Mouse (Mus musculus): ENCODE measurements around the gene Arl3. TPM values are rescaled to one million over a fixed set of nuclear protein-coding genes. Genes with fewer than 3 reads are reported as not detected.

The Arl3 gene
- total and polyA plus RNA-seq, 3 experiments: 24.1 to 46.5 (median 45.3) TPM

DNA sequence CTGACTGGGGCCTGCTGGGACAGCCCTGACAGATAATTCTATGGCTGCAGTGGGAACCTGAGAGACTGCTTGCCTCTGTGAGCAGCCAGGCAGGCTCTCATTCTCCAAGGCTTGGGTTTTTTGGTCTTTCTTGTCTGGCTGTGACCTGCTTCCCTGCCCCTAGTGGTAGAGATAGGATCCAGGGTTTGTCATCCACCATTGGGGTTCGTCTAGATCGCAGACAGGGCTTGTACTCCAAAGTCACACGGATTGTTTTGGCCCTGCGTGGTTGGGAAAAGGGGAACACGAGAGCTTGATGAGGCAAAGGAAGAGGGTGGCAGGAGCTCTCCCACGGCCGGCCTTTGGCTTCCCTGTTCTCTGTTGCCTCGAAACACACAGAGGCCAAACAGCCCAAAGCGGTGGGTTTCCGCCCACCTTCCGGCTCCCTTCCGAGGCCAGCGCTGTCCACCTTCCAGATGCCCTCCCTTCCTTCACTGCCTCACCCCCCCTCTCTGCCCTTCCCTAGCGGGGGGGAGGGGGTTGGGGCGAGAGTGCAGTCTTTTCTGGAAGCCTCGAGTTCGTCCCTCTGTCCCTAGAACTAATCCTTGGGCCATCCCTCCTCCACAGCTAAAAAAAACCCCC, 90.0 kb downstream of the Arl3 start:
- Histone ChIP-seq H3K9me3 (replicated peaks; ENCODE audit: low read length) (no peaks in the 10 kb centered on the region), H3K9ac (ENCODE audit: insufficient read depth, low read depth) (no peak overlapping the region), H3K79me2 (replicated peaks; ENCODE audit: control insufficient read depth, extremely low read depth, insufficient read depth, poor library complexity, severe bottlenecking) (no peaks in the 10 kb centered on the region), H3K4me2 (ENCODE audit: insufficient read depth, low read depth, poor library complexity, severe bottlenecking) (no peak overlapping the region), H3K4me1 (ENCODE audit: control insufficient read depth in 1 of 2, insufficient read depth in 2 of 2) (peaks cover 15 to 59% of the 10 kb centered on the region in 2 experiments), H3K27ac (ENCODE audit: insufficient read depth, low read depth) (no peak overlapping the region), H3K36me3 (replicated peaks in 1 of 2; ENCODE audit: control insufficient read depth in 1 of 2, insufficient read depth in 1 of 2, low read length in 1 of 2) (peaks cover 18 to 67% of the 10 kb centered on the region in 2 experiments), H3K27me3 (replicated peaks) (no peaks in the 10 kb centered on the region), H3K4me3 (replicated peaks in 1 of 3; ENCODE audit: low read depth in 2 of 3, low read length in 2 of 3, poor library complexity in 1 of 3) (no peak overlapping the region)
- no peak for DNase-seq (ENCODE audit: extremely low read depth)
- TF ChIP-seq POLR2A (IDR thresholded peaks at IDR 0.05; ENCODE audit: low read depth, low read length) (no peak), CTCF (conservative IDR thresholded peaks at IDR 0.05 in 1 of 2, IDR thresholded peaks at IDR 0.05 in 1 of 2; ENCODE audit: low read depth in 2 of 2, low read length in 2 of 2) (peak in 1 of 2 experiments; percentile 33; a peak in 2 of 4 replicates)
- in situ Hi-C loops (cut with MboI; ENCODE audit: low pct_ligation_motif_present, low pct_unique_long_range_greater_than_20kb, low sequenced_read_pairs) (no loop called here), dilution Hi-C loops (cut with MboI; ENCODE audit: extremely low pct_ligation_motif_present, extremely low pct_unique_long_range_greater_than_20kb, low sequenced_read_pairs) (no loop called here)

DNA sequence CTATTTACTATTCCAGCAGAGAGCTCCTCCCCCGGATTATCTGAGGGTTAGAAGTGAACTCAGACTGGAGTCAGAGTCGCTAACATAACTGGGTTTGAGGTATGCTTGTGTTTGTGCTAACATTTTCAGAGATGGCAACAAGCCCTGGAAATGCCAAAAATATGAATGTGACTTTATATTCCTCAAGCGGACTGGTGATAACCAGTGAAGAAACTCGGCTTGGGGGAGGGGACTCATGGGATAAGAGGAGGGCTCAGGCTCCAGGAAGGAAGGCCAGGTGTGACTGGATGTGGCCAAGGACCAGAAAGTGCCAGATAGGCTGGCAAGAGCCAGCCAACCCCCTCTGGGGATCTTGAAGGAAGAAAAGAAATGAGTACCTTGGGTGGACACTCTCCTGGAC, 91.2 kb downstream of the Arl3 start:
- TF ChIP-seq MAZ (IDR thresholded peaks at IDR 0.05; ENCODE audit: low read depth, low read length): no peak
- TF ChIP-seq MYC (IDR thresholded peaks at IDR 0.05; ENCODE audit: low read depth, low read length): no peak
- TF ChIP-seq HCFC1 (IDR thresholded peaks at IDR 0.05; ENCODE audit: low read depth, low read length): no peak
- TF ChIP-seq USF2 (conservative IDR thresholded peaks at IDR 0.05; ENCODE audit: low read depth, low read length): no peak
- TF ChIP-seq SMC3 (IDR thresholded peaks at IDR 0.05; ENCODE audit: low read depth, low read length): no peak
- no peak for TF ChIP-seq SIN3A (IDR thresholded peaks at IDR 0.05; ENCODE audit: low read length)
- TF ChIP-seq ETS1 (conservative IDR thresholded peaks at IDR 0.05; ENCODE audit: low read depth, low read length): no peak
- no peak for TF ChIP-seq MEF2A (IDR thresholded peaks at IDR 0.05; ENCODE audit: borderline replicate concordance, low read depth, low read length)
- no peak for TF ChIP-seq MXI1 (IDR thresholded peaks at IDR 0.05; ENCODE audit: low read depth, low read length)
- no peak for TF ChIP-seq ELF1 (IDR thresholded peaks at IDR 0.05; ENCODE audit: low read depth, low read length)
- TF ChIP-seq BHLHE40 (IDR thresholded peaks at IDR 0.05; ENCODE audit: low read depth, low read length): no peak
- no peak for TF ChIP-seq MAFK (IDR thresholded peaks at IDR 0.05; ENCODE audit: insufficient replicate concordance, low read length)
- no peak for TF ChIP-seq E2F4 (IDR thresholded peaks at IDR 0.05; ENCODE audit: insufficient replicate concordance, low read depth, low read length)
- TF ChIP-seq POLR2AphosphoS2 (IDR thresholded peaks at IDR 0.05; ENCODE audit: low read depth, low read length): no peak
- no peak for TF ChIP-seq PAX5 (IDR thresholded peaks at IDR 0.05; ENCODE audit: low read length)
- TF ChIP-seq EP300 (IDR thresholded peaks at IDR 0.05; ENCODE audit: low read length): no peak
- no peak for TF ChIP-seq ZNF384 (IDR thresholded peaks at IDR 0.05; ENCODE audit: low read depth, low read length)
- no peak for TF ChIP-seq POLR2A (IDR thresholded peaks at IDR 0.05; ENCODE audit: low read depth, low read length)
- Histone ChIP-seq H3K27ac (ENCODE audit: insufficient read depth, low read depth) (no peak overlapping the region), H3K9me3 (replicated peaks; ENCODE audit: low read length) (no peaks in the 10 kb centered on the region), H3K9ac (ENCODE audit: insufficient read depth, low read depth) (no peak overlapping the region), H3K4me1 (ENCODE audit: control insufficient read depth in 1 of 2, insufficient read depth in 2 of 2) (peaks cover 15 to 70% of the 10 kb centered on the region in 2 experiments), H3K36me3 (replicated peaks in 1 of 2; ENCODE audit: control insufficient read depth in 1 of 2, insufficient read depth in 1 of 2, low read length in 1 of 2) (peaks cover 18 to 67% of the 10 kb centered on the region in 2 experiments), H3K4me2 (ENCODE audit: insufficient read depth, low read depth, poor library complexity, severe bottlenecking) (no peak overlapping the region), H3K4me3 (replicated peaks in 1 of 3; ENCODE audit: low read depth in 2 of 3, low read length in 2 of 3, poor library complexity in 1 of 3) (no peak overlapping the region), H3K79me2 (replicated peaks; ENCODE audit: control insufficient read depth, extremely low read depth, insufficient read depth, poor library complexity, severe bottlenecking) (no peaks in the 10 kb centered on the region), H3K27me3 (replicated peaks) (no peaks in the 10 kb centered on the region)
- dilution Hi-C loops (cut with MboI; ENCODE audit: extremely low pct_ligation_motif_present, extremely low pct_unique_long_range_greater_than_20kb, low sequenced_read_pairs) (no loop called here), in situ Hi-C loops (cut with MboI; ENCODE audit: low pct_ligation_motif_present, low pct_unique_long_range_greater_than_20kb, low sequenced_read_pairs) (no loop called here)
- no peak for DNase-seq (ENCODE audit: extremely low read depth)

All from CH12.LX (cell line).